Mouse (Mus musculus): ENCODE measurements around the gene Syt5.

- TF ChIP-seq ZNF384 (IDR thresholded peaks at IDR 0.05; ENCODE audit: low read depth, low read length) (no peak), ZC3H11A (IDR thresholded peaks at IDR 0.05; ENCODE audit: borderline replicate concordance, low read depth, low read length) (no peak), MAFK (IDR thresholded peaks at IDR 0.05; ENCODE audit: insufficient read depth, low read depth, low read length) (no peak), CHD2 (IDR thresholded peaks at IDR 0.05; ENCODE audit: low read depth, low read length) (no peak)
These were observed 37.3 kb downstream of the Syt5 start for GRCm38 (mm10) chr7:4509863-4510608.
